Mouse (Mus musculus) megakaryocyte-erythroid progenitor cell, adult 5-6 weeks (primary cell): ENCODE results near the gene Kctd6. TPM values are rescaled to one million over a fixed set of nuclear protein-coding genes. Genes with fewer than 3 reads are reported as not detected.

ENCODE experiments used
- ATAC-seq: replicated peaks from 2 replicates; pipeline ENCODE4 v1.8.0; 2016; ENCODE audit warnings: mild to moderate bottlenecking, inconsistent platforms; ENCODE audit not compliant: severe bottlenecking, poor library complexity, low FRiP score, low TSS enrichment
- total RNA-seq, 2 experiments: library from RNA; stranded (forward) in 1 of 2; stranded (reverse) in 1 of 2; fragments of 200-1000, 215-1000 nt in 1 of 2; fragments of >200 nt in 1 of 2; fragmentation: Nextera tagmentation in 1 of 2; gene quantifications; 2 replicates each; pipeline ENCODE4 v1.2.3; 2014 to 2017

Gene Kctd6
- total RNA-seq (2014; fragmentation: Nextera tagmentation) (9.3 and 10.7 TPM in 2 replicates), total RNA-seq (2017) (5.5 and 8.1 TPM in 2 replicates)

- ATAC-seq: peak; percentile 98
Observed at GRCm38 (mm10) chr14:8213803-8214224, at the start of gene Kctd6. Kctd6 (plus strand) TSS chr14:8214140.

GRCm38 (mm10) chr14:8164463-8164862 lies 49.5 kb upstream of the Kctd6 start:
- no peak for ATAC-seq

- peak; percentile 95 for ATAC-seq
Observed at GRCm38 (mm10) chr14:8172507-8173410, 41.2 kb upstream of the Kctd6 start, which contains the start of gene Pdhb. Pdhb (minus strand) TSS chr14:8173025.

- peak; percentile 39 for ATAC-seq
Observed at GRCm38 (mm10) chr14:8173542-8174250, 40.2 kb upstream of the Kctd6 start.

GRCm38 (mm10) chr14:8174634-8175033 lies 39.3 kb upstream of the Kctd6 start:
- no peak for ATAC-seq

GRCm38 (mm10) chr14:8176251-8176650 lies 37.7 kb upstream of the Kctd6 start:
- ATAC-seq: no peak

GRCm38 (mm10) chr14:8180371-8181035 lies 33.4 kb upstream of the Kctd6 start:
- ATAC-seq: no peak

GRCm38 (mm10) chr14:8183330-8183729 lies 30.6 kb upstream of the Kctd6 start:
- no peak for ATAC-seq

GRCm38 (mm10) chr14:8186278-8187045 lies 27.5 kb upstream of the Kctd6 start:
- no peak for ATAC-seq

- no peak for ATAC-seq
Observed at GRCm38 (mm10) chr14:8190556-8190955, 23.4 kb upstream of the Kctd6 start.

- no peak for ATAC-seq
Observed at GRCm38 (mm10) chr14:8191331-8191965, 22.5 kb upstream of the Kctd6 start.

- ATAC-seq: no peak
Observed at GRCm38 (mm10) chr14:8192727-8193126, 21.2 kb upstream of the Kctd6 start.

- ATAC-seq: no peak
Observed at GRCm38 (mm10) chr14:8200769-8201168, 13.2 kb upstream of the Kctd6 start.

GRCm38 (mm10) chr14:8201715-8202114 lies 12.2 kb upstream of the Kctd6 start:
- no peak for ATAC-seq

GRCm38 (mm10) chr14:8206179-8206910 lies 7.6 kb upstream of the Kctd6 start:
- ATAC-seq: no peak

- ATAC-seq: no peak
Observed at GRCm38 (mm10) chr14:8207105-8207504, 6.8 kb upstream of the Kctd6 start.

GRCm38 (mm10) chr14:8207543-8207942 lies 6.4 kb upstream of the Kctd6 start:
- ATAC-seq: no peak

- ATAC-seq: no peak
Observed at GRCm38 (mm10) chr14:8208876-8209275, 5.1 kb upstream of the Kctd6 start.
